Mouse (Mus musculus): ENCODE results near the gene Ccrl2. TPM values are rescaled to one million over a fixed set of nuclear protein-coding genes. Genes with fewer than 3 reads are reported as not detected.
A peak's percentile ranks its signal among the peaks of the same experiment; 100 is the strongest.

The Ccrl2 gene
- 0.89 and 1.0 TPM in 2 replicates for polyA plus RNA-seq (2016; fragmentation: Nextera tagmentation; extraction: Ambion mirVana)

GRCm38 (mm10) chr9:111056798-111057543, at the start of gene Ccrl2:
Gene Ccrl2, minus strand, starts transcription at chr9:111057519.
- DNase-seq (ENCODE audit: low spot score), result no peak
- Histone ChIP-seq H3K4me3 (peak within 1 kb of the TSS; percentile 1; the same call in 1 of the 2 replicates), H3K36me3 (no peaks in the 10 kb centered on the region), H3K27me3 (ENCODE audit: low read depth, poor library complexity, severe bottlenecking) (no peaks in the 10 kb centered on the region), H3K27ac (replicated peaks) (peak within 1 kb of the TSS; percentile 55), H3K4me1 (peaks cover 14% of the 10 kb centered on the region), H3K9me3 (replicated peaks) (no peaks in the 10 kb centered on the region)
- 64% methylated on average over 17 of the region's 17 CpGs for WGBS

GRCm38 (mm10) chr9:111103893-111104292, 46.6 kb upstream of the Ccrl2 start:
- Histone ChIP-seq H3K9me3 (replicated peaks) (no peaks in the 10 kb centered on the region), H3K27me3 (ENCODE audit: low read depth, poor library complexity, severe bottlenecking) (no peaks in the 10 kb centered on the region)
- 92% methylated on average over 5 of the region's 5 CpGs for WGBS

GRCm38 (mm10) chr9:111103293-111103692, 46.0 kb upstream of the Ccrl2 start:
- WGBS, result 90% methylated on average over 5 of the region's 5 CpGs
- no peaks in the 10 kb centered on the region for H3K36me3 ChIP-seq
- no peaks in the 10 kb centered on the region for H3K27me3 ChIP-seq (ENCODE audit: low read depth, poor library complexity, severe bottlenecking)
- H3K9me3 ChIP-seq (replicated peaks), result no peaks in the 10 kb centered on the region
- no peak overlapping the region for H3K4me3 ChIP-seq
- no peak overlapping the region for H3K27ac ChIP-seq (replicated peaks)
- no peaks in the 10 kb centered on the region for H3K4me1 ChIP-seq
- no peak for DNase-seq (ENCODE audit: low spot score)

More at GRCm38 (mm10) chr9:111103893-111104292, 46.6 kb upstream of the Ccrl2 start:
- Histone ChIP-seq H3K4me1 (no peaks in the 10 kb centered on the region), H3K4me3 (no peak overlapping the region), H3K27ac (replicated peaks) (no peak overlapping the region), H3K36me3 (no peaks in the 10 kb centered on the region)
- DNase-seq (ENCODE audit: low spot score), result no peak

- H3K36me3 ChIP-seq, result no peaks in the 10 kb centered on the region
- no peaks in the 10 kb centered on the region for H3K9me3 ChIP-seq (replicated peaks)
- no peaks in the 10 kb centered on the region for H3K27me3 ChIP-seq (ENCODE audit: low read depth, poor library complexity, severe bottlenecking)
- no peak for DNase-seq (ENCODE audit: low spot score)
- no peak overlapping the region for H3K4me3 ChIP-seq
- no peak overlapping the region for H3K27ac ChIP-seq (replicated peaks)
- 95% methylated on average over 3 of the region's 3 CpGs for WGBS
- no peaks in the 10 kb centered on the region for H3K4me1 ChIP-seq
Measured at GRCm38 (mm10) chr9:111100406-111100805, 43.1 kb upstream of the Ccrl2 start.

- no peak for DNase-seq (ENCODE audit: low spot score)
- Histone ChIP-seq H3K4me1 (no peaks in the 10 kb centered on the region), H3K27me3 (ENCODE audit: low read depth, poor library complexity, severe bottlenecking) (no peaks in the 10 kb centered on the region), H3K36me3 (no peaks in the 10 kb centered on the region), H3K4me3 (no peak overlapping the region), H3K27ac (replicated peaks) (no peak overlapping the region), H3K9me3 (replicated peaks) (no peaks in the 10 kb centered on the region)
- 77% methylated on average over 6 of the region's 6 CpGs for WGBS
Measured at GRCm38 (mm10) chr9:111097543-111097942, 40.2 kb upstream of the Ccrl2 start.

- no peaks in the 10 kb centered on the region for H3K27me3 ChIP-seq (ENCODE audit: low read depth, poor library complexity, severe bottlenecking)
- no peak overlapping the region for H3K27ac ChIP-seq (replicated peaks)
- H3K36me3 ChIP-seq, result no peaks in the 10 kb centered on the region
- H3K4me1 ChIP-seq, result no peaks in the 10 kb centered on the region
- 87% methylated on average over 16 of the region's 16 CpGs for WGBS
- no peak overlapping the region for H3K4me3 ChIP-seq
- DNase-seq (ENCODE audit: low spot score), result no peak
- H3K9me3 ChIP-seq (replicated peaks), result no peaks in the 10 kb centered on the region
Measured at GRCm38 (mm10) chr9:111096419-111097326, 39.4 kb upstream of the Ccrl2 start.

GRCm38 (mm10) chr9:111095710-111096109, 38.4 kb upstream of the Ccrl2 start:
- Histone ChIP-seq H3K4me1 (no peaks in the 10 kb centered on the region), H3K36me3 (no peaks in the 10 kb centered on the region), H3K9me3 (replicated peaks) (no peaks in the 10 kb centered on the region), H3K27me3 (ENCODE audit: low read depth, poor library complexity, severe bottlenecking) (no peaks in the 10 kb centered on the region), H3K4me3 (no peak overlapping the region), H3K27ac (replicated peaks) (no peak overlapping the region)
- 88% methylated on average over 7 of the region's 7 CpGs for WGBS
- DNase-seq (ENCODE audit: low spot score), result no peak

- Histone ChIP-seq H3K27me3 (ENCODE audit: low read depth, poor library complexity, severe bottlenecking) (no peaks in the 10 kb centered on the region), H3K4me1 (peaks cover 1% of the 10 kb centered on the region), H3K36me3 (no peaks in the 10 kb centered on the region), H3K27ac (replicated peaks) (no peak overlapping the region), H3K4me3 (no peak overlapping the region), H3K9me3 (replicated peaks) (no peaks in the 10 kb centered on the region)
- 91% methylated on average over 5 of the region's 5 CpGs for WGBS
- DNase-seq (ENCODE audit: low spot score), result no peak
Measured at GRCm38 (mm10) chr9:111094626-111095025, 37.3 kb upstream of the Ccrl2 start.

GRCm38 (mm10) chr9:111093094-111093493, 35.8 kb upstream of the Ccrl2 start:
- no peaks in the 10 kb centered on the region for H3K9me3 ChIP-seq (replicated peaks)
- H3K4me3 ChIP-seq, result no peak overlapping the region
- peaks cover 6% of the 10 kb centered on the region; the same call in 1 of the 2 replicates for H3K27me3 ChIP-seq (ENCODE audit: low read depth, poor library complexity, severe bottlenecking)
- WGBS, result 39% methylated on average over 5 of the region's 5 CpGs
- no peak for DNase-seq (ENCODE audit: low spot score)
- H3K36me3 ChIP-seq, result no peaks in the 10 kb centered on the region
- H3K4me1 ChIP-seq, result peaks cover 17% of the 10 kb centered on the region
- no peak overlapping the region for H3K27ac ChIP-seq (replicated peaks)

GRCm38 (mm10) chr9:111092657-111093056, 35.3 kb upstream of the Ccrl2 start:
- Histone ChIP-seq H3K36me3 (no peaks in the 10 kb centered on the region), H3K27ac (replicated peaks) (no peak overlapping the region), H3K4me3 (no peak overlapping the region), H3K9me3 (replicated peaks) (no peaks in the 10 kb centered on the region), H3K27me3 (ENCODE audit: low read depth, poor library complexity, severe bottlenecking) (peaks cover 6% of the 10 kb centered on the region; the same call in 1 of the 2 replicates), H3K4me1 (peaks cover 21% of the 10 kb centered on the region)
- DNase-seq (ENCODE audit: low spot score), result no peak
- 72% methylated on average over 9 of the region's 9 CpGs for WGBS

GRCm38 (mm10) chr9:111088886-111089285, 31.6 kb upstream of the Ccrl2 start:
- DNase-seq (ENCODE audit: low spot score), result no peak

GRCm38 (mm10) chr9:111087960-111088359, 30.6 kb upstream of the Ccrl2 start:
- WGBS, result 7% methylated on average over 5 of the region's 5 CpGs

More at GRCm38 (mm10) chr9:111088886-111089285, 31.6 kb upstream of the Ccrl2 start:
- H3K27ac ChIP-seq (replicated peaks), result no peak overlapping the region
- peaks cover 27% of the 10 kb centered on the region for H3K4me1 ChIP-seq
- no peak overlapping the region for H3K4me3 ChIP-seq
- peaks cover 12% of the 10 kb centered on the region; the same call in 1 of the 2 replicates for H3K27me3 ChIP-seq (ENCODE audit: low read depth, poor library complexity, severe bottlenecking)
- H3K36me3 ChIP-seq, result no peaks in the 10 kb centered on the region
- H3K9me3 ChIP-seq (replicated peaks), result no peaks in the 10 kb centered on the region
- 38% methylated on average over 7 of the region's 7 CpGs for WGBS

More at GRCm38 (mm10) chr9:111087960-111088359, 30.6 kb upstream of the Ccrl2 start:
- no peak overlapping the region for H3K4me3 ChIP-seq
- H3K27ac ChIP-seq (replicated peaks), result no peak overlapping the region
- no peak for DNase-seq (ENCODE audit: low spot score)
- H3K36me3 ChIP-seq, result no peaks in the 10 kb centered on the region
- H3K9me3 ChIP-seq (replicated peaks), result no peaks in the 10 kb centered on the region
- H3K27me3 ChIP-seq (ENCODE audit: low read depth, poor library complexity, severe bottlenecking), result peaks cover 12% of the 10 kb centered on the region; the same call in 1 of the 2 replicates
- H3K4me1 ChIP-seq, result peaks cover 27% of the 10 kb centered on the region
